Comparison of ENCODE assay signal across 13 mouse cellular contexts in the genomic region with DNA sequence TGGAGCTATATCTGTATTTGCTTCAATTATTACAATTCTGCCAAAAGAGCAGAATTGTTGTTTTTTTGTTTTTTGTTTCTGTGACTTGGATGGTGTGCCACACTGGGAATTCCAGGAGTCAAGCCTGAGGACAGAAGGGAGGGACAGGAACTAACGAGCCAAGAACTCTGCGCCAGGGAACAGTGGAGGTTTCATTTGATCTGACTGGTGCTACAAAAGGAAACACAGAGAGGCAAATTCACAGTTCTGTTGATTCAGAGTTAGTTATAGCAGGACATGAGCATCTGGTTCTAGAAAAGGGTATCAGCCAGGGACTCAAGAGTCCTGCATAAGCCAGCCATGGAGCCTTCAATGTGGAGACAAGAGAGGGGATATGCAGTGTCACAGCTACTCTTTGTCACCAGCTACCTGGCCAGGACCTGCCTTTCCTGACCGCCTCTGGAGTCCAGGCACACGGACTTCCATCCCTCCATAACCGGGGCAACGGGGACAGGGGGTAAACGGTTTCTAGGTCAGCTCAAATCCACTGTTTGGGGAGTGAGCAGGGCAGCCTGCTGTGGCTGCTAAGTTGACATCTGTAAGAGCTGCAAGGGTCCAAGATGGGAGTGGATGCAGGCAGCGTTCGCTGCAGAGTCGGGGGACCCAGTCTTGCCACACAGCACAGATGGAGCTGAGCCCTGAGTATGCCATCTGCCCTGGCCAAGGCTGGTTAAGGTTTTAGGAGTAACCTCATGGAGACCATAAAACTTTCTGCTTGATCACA.
DNase-seq lines count a peak whose midpoint lies in the region; ATAC-seq lines count a peak whose summit lies in the region.
"Had no signal": no experiment of that assay in that cellular context is flagged by ENCODE, and none has a peak within 500 bp of the region (broad histone marks: within the 10 kb centered on the region; RNA-seq: fewer than 3 reads in every experiment).

No protein-coding gene starts in this region.

- no peak overlapping the region for H3K9ac ChIP-seq in embryonic facial prominence, embryonic 13.5 days
- H3K9ac ChIP-seq in hindbrain, embryonic 15.5 days = no peak overlapping the region
- H3K9ac ChIP-seq in hindbrain, embryonic 11.5 days (ENCODE audit: low read depth, low read length) = no peak overlapping the region

- WGBS in embryonic facial prominence, embryonic 13.5 days = 81% methylated on average over 10 of the region's 10 CpGs
- 78% methylated on average over 10 of the region's 10 CpGs for WGBS in embryonic facial prominence, embryonic 10.5 days
- WGBS in hindbrain, embryonic 15.5 days = 56% methylated on average over 10 of the region's 10 CpGs
- WGBS in hindbrain, embryonic 11.5 days = 80% methylated on average over 10 of the region's 10 CpGs

- no peak overlapping the region for H3K4me2 ChIP-seq in embryonic facial prominence, embryonic 13.5 days
- no peak overlapping the region for H3K4me2 ChIP-seq in hindbrain, embryonic 15.5 days
- no peak overlapping the region for H3K4me2 ChIP-seq in hindbrain, embryonic 11.5 days (replicated peaks; ENCODE audit: low read depth, low read length)
- H3K4me2 ChIP-seq: liver, embryonic 11.5 days had no signal

- peaks cover 30% of the 10 kb centered on the region for H3K4me1 ChIP-seq in embryonic facial prominence, embryonic 13.5 days
- H3K4me1 ChIP-seq in embryonic facial prominence, embryonic 10.5 days = peaks cover 7% of the 10 kb centered on the region; the same call in 1 of the 2 replicates
- H3K4me1 ChIP-seq in hindbrain, embryonic 15.5 days (replicated peaks) = peaks cover 23% of the 10 kb centered on the region
- H3K4me1 ChIP-seq in hindbrain, embryonic 11.5 days (replicated peaks; ENCODE audit: control insufficient read depth, insufficient read depth, low read length) = no peaks in the 10 kb centered on the region

- no peak for ATAC-seq in embryonic facial prominence, embryonic 13.5 days (ENCODE audit: insufficient number of reproducible peaks, insufficient read depth, low FRiP score, low TSS enrichment, low read depth)
- peak; percentile 61; the same call in 1 of the 2 replicates for ATAC-seq in hindbrain, embryonic 15.5 days (ENCODE audit: low FRiP score, low read depth)
- ATAC-seq in hindbrain, embryonic 11.5 days (ENCODE audit: low FRiP score) = no peak
- ATAC-seq in inflammation-experienced regulatory T-cells, adult 6 months = no peak

- no peaks in the 10 kb centered on the region; the same call in 1 of the 2 replicates for H3K36me3 ChIP-seq in embryonic facial prominence, embryonic 13.5 days
- H3K36me3 ChIP-seq in embryonic facial prominence, embryonic 10.5 days (replicated peaks) = peaks cover 6% of the 10 kb centered on the region; the same call in 1 of the 2 replicates
- H3K36me3 ChIP-seq in hindbrain, embryonic 15.5 days = no peaks in the 10 kb centered on the region
- H3K36me3 ChIP-seq in hindbrain, embryonic 11.5 days (ENCODE audit: control insufficient read depth, insufficient read depth, low read length) = no peaks in the 10 kb centered on the region

- H3K27ac ChIP-seq in embryonic facial prominence, embryonic 13.5 days = peak overlapping the region; percentile 29; the same call in 1 of the 2 replicates
- H3K27ac ChIP-seq in embryonic facial prominence, embryonic 10.5 days (replicated peaks) = no peak overlapping the region
- no peak overlapping the region for H3K27ac ChIP-seq in hindbrain, embryonic 15.5 days (replicated peaks)
- H3K27ac ChIP-seq in hindbrain, embryonic 11.5 days (ENCODE audit: low read depth, low read length) = no peak overlapping the region
- H3K27ac ChIP-seq: macrophage had no signal

- DNase-seq in embryonic facial prominence, embryonic 10.5 days (ENCODE audit: low spot score) = no peak
- DNase-seq in hindbrain, embryonic 11.5 days (ENCODE audit: low spot score) = no peak
- peak; percentile 67 for DNase-seq in Muller cell, postnatal 12 days (ENCODE audit: inconsistent ontology term)
- peak; percentile 44 to 58 for DNase-seq in cerebellum, postnatal 14 days
- no peak for DNase-seq in thymus, postnatal 14 days
- DNase-seq: embryo, embryonic 11 days; heart, postnatal 14 days; layer of hippocampus, postnatal 36 days had no signal

- H3K9me3 ChIP-seq in embryonic facial prominence, embryonic 13.5 days = no peaks in the 10 kb centered on the region
- H3K9me3 ChIP-seq in embryonic facial prominence, embryonic 10.5 days = no peaks in the 10 kb centered on the region
- H3K9me3 ChIP-seq in hindbrain, embryonic 15.5 days = no peaks in the 10 kb centered on the region
- H3K9me3 ChIP-seq in hindbrain, embryonic 11.5 days (ENCODE audit: control insufficient read depth, low read length) = no peaks in the 10 kb centered on the region

- H3K4me3 ChIP-seq in embryonic facial prominence, embryonic 13.5 days = no peak overlapping the region
- H3K4me3 ChIP-seq in embryonic facial prominence, embryonic 10.5 days = no peak overlapping the region
- no peak overlapping the region for H3K4me3 ChIP-seq in hindbrain, embryonic 15.5 days
- no peak overlapping the region for H3K4me3 ChIP-seq in hindbrain, embryonic 11.5 days (ENCODE audit: low read depth, low read length)

- H3K27me3 ChIP-seq in embryonic facial prominence, embryonic 13.5 days = no peaks in the 10 kb centered on the region
- no peaks in the 10 kb centered on the region for H3K27me3 ChIP-seq in embryonic facial prominence, embryonic 10.5 days (replicated peaks; ENCODE audit: low read depth, poor library complexity, severe bottlenecking)
- H3K27me3 ChIP-seq in hindbrain, embryonic 15.5 days = no peaks in the 10 kb centered on the region
- H3K27me3 ChIP-seq in hindbrain, embryonic 11.5 days (ENCODE audit: control insufficient read depth, insufficient read depth, low read length) = no peaks in the 10 kb centered on the region

Comparison
In these comparisons a context has a peak if more than half of its experiments do, and no peak if none do; other contexts are left out.
1. DNase-seq: peak in Muller cell, postnatal 12 days (single experiment) and cerebellum, postnatal 14 days (2 of 2); none in embryonic facial prominence, embryonic 10.5 days (single experiment), hindbrain, embryonic 11.5 days (single experiment) and thymus, postnatal 14 days (single experiment).